Mouse (Mus musculus) megakaryocyte, embryonic 14.5 days (primary cell): ENCODE measurements around the gene Ranbp9.

Source experiments
- FLI1 ChIP-seq: IDR thresholded peaks from 2 replicates; pipeline ENCODE4 v1.6.1; 2012; ENCODE audit warnings: low read length, inconsistent platforms, mixed read lengths
- GATA1 ChIP-seq: IDR thresholded peaks from 3 replicates; pipeline ENCODE4 v1.6.1; 2012; ENCODE audit warnings: mixed read lengths, low read length, inconsistent platforms, borderline replicate concordance

- no peak for TF ChIP-seq GATA1
- TF ChIP-seq FLI1: no peak
These were observed 14.6 kb upstream of the Ranbp9 start for GRCm38 (mm10) chr13:43495645-43496044.
